Mouse (Mus musculus) MEL (cell line): ENCODE data around the gene Col12a1. TPM values are rescaled to one million over a fixed set of nuclear protein-coding genes. Genes with fewer than 3 reads are reported as not detected.

ENCODE experiments used
- DNase-seq: peaks from one replicate; pipeline ENCODE4 v3.0.0; 2011; ENCODE audit warnings: low read depth, low spot score
- H3K27ac ChIP-seq: 2 replicates; pipeline ENCODE4 v1.5.1; 2012; ENCODE audit warnings: low read depth, mild to moderate bottlenecking, control low read depth, low read length, moderate library complexity; ENCODE audit not compliant: control insufficient read depth
- H3K27me3 ChIP-seq, 2 experiments: fragments of 150-350 bp in 1 of 2; sonication (generic) in 1 of 2; 2 replicates each; pipeline ENCODE4 v1.6.1; 2012; ENCODE audit warnings: low read length in 2 of 2, mild to moderate bottlenecking in 2 of 2, improper control_type of control experiment in 1 of 2, moderate library complexity in 1 of 2; ENCODE audit not compliant: insufficient read depth in 2 of 2, control insufficient read depth in 1 of 2
- H3K36me3 ChIP-seq, 2 experiments: 2 replicates each; pipeline ENCODE4 v1.6.1; 2012 to 2014; ENCODE audit warnings: low read length in 2 of 2, improper control_type of control experiment in 1 of 2, inconsistent platforms in 1 of 2, mild to moderate bottlenecking in 1 of 2; ENCODE audit not compliant: insufficient read depth in 2 of 2, control insufficient read depth in 1 of 2
- H3K4me1 ChIP-seq, 2 experiments: fragments of 150-350 bp in 1 of 2; sonication (generic) in 1 of 2; 2 replicates each; pipeline ENCODE4 v1.6.1; 2012; ENCODE audit warnings: low read length in 2 of 2, improper control_type of control experiment in 1 of 2, mild to moderate bottlenecking in 1 of 2; ENCODE audit not compliant: insufficient read depth in 2 of 2, control insufficient read depth in 1 of 2
- H3K4me3 ChIP-seq, 2 experiments: fragments of 150-350 bp in 1 of 2; sonication (generic) in 1 of 2; 2 replicates each; pipeline ENCODE4 v1.5.1; 2012; ENCODE audit warnings: low read depth in 2 of 2, low read length in 2 of 2, mild to moderate bottlenecking in 2 of 2, moderate library complexity in 2 of 2, control low read depth in 1 of 2, improper control_type of control experiment in 1 of 2; ENCODE audit not compliant: control insufficient read depth in 1 of 2, insufficient read depth in 1 of 2
- H3K79me2 ChIP-seq: 2 replicates; pipeline ENCODE4 v1.6.1; 2012; ENCODE audit warnings: mild to moderate bottlenecking, low read length, moderate library complexity; ENCODE audit not compliant: control insufficient read depth, poor library complexity, insufficient read depth
- H3K9ac ChIP-seq: 2 replicates; pipeline ENCODE4 v1.6.1; 2012; ENCODE audit warnings: low read depth, mild to moderate bottlenecking, control low read depth, low read length, moderate library complexity; ENCODE audit not compliant: control insufficient read depth, poor library complexity, severe bottlenecking
- H3K9me3 ChIP-seq: fragments of 150-350 bp; sonication (generic); replicated peaks from 2 replicates; pipeline ENCODE4 v1.6.1; 2012; ENCODE audit warnings: mild to moderate bottlenecking, low read length, improper control_type of control experiment, moderate library complexity; ENCODE audit not compliant: insufficient read depth
- CHD1 ChIP-seq: IDR thresholded peaks from 2 replicates; pipeline ENCODE4 v1.6.1; 2012; ENCODE audit warnings: low read depth, mild to moderate bottlenecking, inconsistent platforms, low read length, improper control_type of control experiment
- CHD2 ChIP-seq: IDR thresholded peaks from 2 replicates; pipeline ENCODE4 v1.6.1; 2011; ENCODE audit warnings: low read length, improper control_type of control experiment
- CTCF ChIP-seq, 3 experiments: IDR thresholded peaks in 2 of 3; conservative IDR thresholded peaks in 1 of 3; 2 replicates each; pipeline ENCODE4 v1.5.1; 2011 to 2012; ENCODE audit warnings: low read length in 3 of 3, low read depth in 2 of 3, mild to moderate bottlenecking in 2 of 3, improper control_type of control experiment in 1 of 3, inconsistent platforms in 1 of 3, mixed read lengths in 1 of 3, moderate library complexity in 1 of 3; ENCODE audit not compliant: control insufficient read depth in 1 of 3, insufficient read depth in 1 of 3, poor library complexity in 1 of 3, severe bottlenecking in 1 of 3
- ELF1 ChIP-seq: IDR thresholded peaks from 2 replicates; pipeline ENCODE4 v1.6.1; 2014; ENCODE audit warnings: low read depth, mild to moderate bottlenecking, inconsistent platforms, low read length, improper control_type of control experiment, moderate library complexity
- ETS1 ChIP-seq: IDR thresholded peaks from 2 replicates; pipeline ENCODE4 v1.6.1; 2012; ENCODE audit warnings: low read depth, mild to moderate bottlenecking, inconsistent platforms, low read length, improper control_type of control experiment, moderate library complexity
- GATA1 ChIP-seq: IDR thresholded peaks from 2 replicates; pipeline ENCODE4 v1.6.1; 2011; ENCODE audit warnings: low read depth, low read length, improper control_type of control experiment
- MAFK ChIP-seq: IDR thresholded peaks from 2 replicates; pipeline ENCODE4 v1.6.1; 2011; ENCODE audit warnings: low read depth, mild to moderate bottlenecking, low read length, improper control_type of control experiment, borderline replicate concordance
- MEF2A ChIP-seq: IDR thresholded peaks from 2 replicates; pipeline ENCODE4 v1.6.1; 2014; ENCODE audit warnings: low read depth, mild to moderate bottlenecking, inconsistent platforms, low read length, improper control_type of control experiment; ENCODE audit not compliant: poor library complexity, insufficient replicate concordance, severe bottlenecking; ENCODE audit errors: extremely low read depth
- MXI1 ChIP-seq: IDR thresholded peaks from 2 replicates; pipeline ENCODE4 v1.6.1; 2011; ENCODE audit warnings: mild to moderate bottlenecking, low read depth, low read length, improper control_type of control experiment
- MYB ChIP-seq: IDR thresholded peaks from 2 replicates; pipeline ENCODE4 v1.6.1; 2011; ENCODE audit warnings: mild to moderate bottlenecking, low read depth, low read length, improper control_type of control experiment
- NELFE ChIP-seq: IDR thresholded peaks from 2 replicates; pipeline ENCODE4 v1.6.1; 2011; ENCODE audit warnings: low read depth, low read length, improper control_type of control experiment
- POLR2A ChIP-seq, 2 experiments: IDR thresholded peaks; 2 replicates each; pipeline ENCODE4 v1.6.1; 2011 to 2012; ENCODE audit warnings: low read length in 2 of 2, mild to moderate bottlenecking in 2 of 2, control low read depth in 1 of 2, improper control_type of control experiment in 1 of 2, low read depth in 1 of 2, moderate library complexity in 1 of 2; ENCODE audit not compliant: control insufficient read depth in 1 of 2, insufficient read depth in 1 of 2, poor library complexity in 1 of 2
- POLR2AphosphoS2 ChIP-seq: IDR thresholded peaks from 2 replicates; pipeline ENCODE4 v1.6.1; 2011; ENCODE audit warnings: low read length, improper control_type of control experiment
- POLR2AphosphoS5 ChIP-seq: IDR thresholded peaks from 2 replicates; pipeline ENCODE4 v1.6.1; 2012; ENCODE audit warnings: low read depth, borderline replicate concordance, mild to moderate bottlenecking, inconsistent platforms, low read length, moderate library complexity, mixed read lengths
- RAD21 ChIP-seq: IDR thresholded peaks from 2 replicates; pipeline ENCODE4 v1.6.1; 2011; ENCODE audit warnings: mild to moderate bottlenecking, low read depth, low read length, improper control_type of control experiment
- SMC3 ChIP-seq: IDR thresholded peaks from 2 replicates; pipeline ENCODE4 v1.6.1; 2011; ENCODE audit warnings: low read depth, low read length, improper control_type of control experiment
- USF1 ChIP-seq: IDR thresholded peaks from 2 replicates; pipeline ENCODE4 v1.6.1; 2014; ENCODE audit warnings: low read depth, mild to moderate bottlenecking, inconsistent platforms, low read length, improper control_type of control experiment, moderate library complexity
- ZKSCAN1 ChIP-seq: IDR thresholded peaks from 2 replicates; pipeline ENCODE4 v1.6.1; 2012; ENCODE audit warnings: low read depth, mild to moderate bottlenecking, inconsistent platforms, low read length, improper control_type of control experiment, moderate library complexity
- polyA plus RNA-seq, 2 experiments: library from polyadenylated mRNA; stranded (reverse) in 1 of 2; unstranded in 1 of 2; fragments of >175 nt in 1 of 2; fragments of >200 nt in 1 of 2; gene quantifications; 2 replicates each; pipeline versions ENCODE4 v1.2.1 to v1.2.4; 2012; ENCODE audit warnings: low replicate concordance in 2 of 2, low read depth in 1 of 2; ENCODE audit not compliant: insufficient read length in 2 of 2, insufficient read depth in 1 of 2, missing spikeins in 1 of 2
- total RNA-seq: library from RNA; depleted of rRNA; stranded (reverse); fragments of 300-350 nt; gene quantifications from 2 replicates; pipeline ENCODE4 v1.2.3, GENCODE M21; 2012

Gene Col12a1
- total and polyA plus RNA-seq, 3 experiments, result 0.13 TPM; not detected in 2

- no peak for DNase-seq
- no peaks in the 10 kb centered on the region for H3K27me3 ChIP-seq
- no peaks in the 10 kb centered on the region for H3K4me1 ChIP-seq
- H3K27ac ChIP-seq, result no peak overlapping the region
- no peaks in the 10 kb centered on the region for H3K79me2 ChIP-seq
- H3K9ac ChIP-seq, result no peak overlapping the region
- H3K36me3 ChIP-seq, result no peaks in the 10 kb centered on the region
- TF ChIP-seq CHD2 (no peak), NELFE (no peak), CHD1 (no peak), POLR2A (IDR thresholded peaks at IDR 0.05; ENCODE audit: control insufficient read depth in 1 of 2, insufficient read depth in 1 of 2, low read depth in 1 of 2, low read length in 2 of 2, poor library complexity in 1 of 2) (no peak), RAD21 (no peak), ELF1 (no peak), SMC3 (no peak), MYB (no peak), MXI1 (no peak), POLR2AphosphoS5 (no peak), MEF2A (no peak), POLR2AphosphoS2 (no peak)
- no peak overlapping the region for H3K4me3 ChIP-seq
- no peaks in the 10 kb centered on the region for H3K9me3 ChIP-seq
Measured at GRCm38 (mm10) chr9:79608795-79609194, 109.8 kb downstream of the Col12a1 start.

GRCm38 (mm10) chr9:79608062-79608531, 110.5 kb downstream of the Col12a1 start:
- no peak overlapping the region for H3K4me3 ChIP-seq
- H3K4me1 ChIP-seq, result no peaks in the 10 kb centered on the region
- TF ChIP-seq USF1 (no peak), ETS1 (no peak), SMC3 (no peak), MAFK (no peak), ZKSCAN1 (no peak), CTCF (IDR thresholded peaks at IDR 0.05 in 2 of 3, conservative IDR thresholded peaks at IDR 0.05 in 1 of 3; ENCODE audit: control insufficient read depth in 1 of 3, insufficient read depth in 1 of 3, low read depth in 2 of 3, low read length in 3 of 3, poor library complexity in 1 of 3, severe bottlenecking in 1 of 3) (no peak), GATA1 (no peak), NELFE (no peak)
- H3K36me3 ChIP-seq, result no peaks in the 10 kb centered on the region
- no peak overlapping the region for H3K27ac ChIP-seq
- no peak for DNase-seq
- H3K27me3 ChIP-seq, result no peaks in the 10 kb centered on the region
- H3K79me2 ChIP-seq, result no peaks in the 10 kb centered on the region
- no peak overlapping the region for H3K9ac ChIP-seq
- H3K9me3 ChIP-seq, result no peaks in the 10 kb centered on the region
